Mouse (Mus musculus) MEL (cell line): ENCODE measurements at regions not wholly inside any gene's neighbourhood (a gene's known extent, or its start where the extent isn't known, plus 50 kb on each side); places are given as distances from the start of the nearest gene placed in this dataset.

Experiments used
- DNase-seq: peaks from one replicate; pipeline ENCODE4 v3.0.0; 2011; ENCODE audit warnings: low read depth, low spot score
- H3K27ac ChIP-seq: 2 replicates; pipeline ENCODE4 v1.5.1; 2012; ENCODE audit warnings: low read depth, mild to moderate bottlenecking, control low read depth, low read length, moderate library complexity; ENCODE audit not compliant: control insufficient read depth
- H3K27me3 ChIP-seq, 2 experiments: fragments of 150-350 bp in 1 of 2; sonication (generic) in 1 of 2; 2 replicates each; pipeline ENCODE4 v1.6.1; 2012; ENCODE audit warnings: low read length in 2 of 2, mild to moderate bottlenecking in 2 of 2, improper control_type of control experiment in 1 of 2, moderate library complexity in 1 of 2; ENCODE audit not compliant: insufficient read depth in 2 of 2, control insufficient read depth in 1 of 2
- H3K36me3 ChIP-seq, 2 experiments: 2 replicates each; pipeline ENCODE4 v1.6.1; 2012 to 2014; ENCODE audit warnings: low read length in 2 of 2, improper control_type of control experiment in 1 of 2, inconsistent platforms in 1 of 2, mild to moderate bottlenecking in 1 of 2; ENCODE audit not compliant: insufficient read depth in 2 of 2, control insufficient read depth in 1 of 2
- H3K4me1 ChIP-seq, 2 experiments: fragments of 150-350 bp in 1 of 2; sonication (generic) in 1 of 2; 2 replicates each; pipeline ENCODE4 v1.6.1; 2012; ENCODE audit warnings: low read length in 2 of 2, improper control_type of control experiment in 1 of 2, mild to moderate bottlenecking in 1 of 2; ENCODE audit not compliant: insufficient read depth in 2 of 2, control insufficient read depth in 1 of 2
- H3K4me3 ChIP-seq, 2 experiments: fragments of 150-350 bp in 1 of 2; sonication (generic) in 1 of 2; 2 replicates each; pipeline ENCODE4 v1.5.1; 2012; ENCODE audit warnings: low read depth in 2 of 2, low read length in 2 of 2, mild to moderate bottlenecking in 2 of 2, moderate library complexity in 2 of 2, control low read depth in 1 of 2, improper control_type of control experiment in 1 of 2; ENCODE audit not compliant: control insufficient read depth in 1 of 2, insufficient read depth in 1 of 2
- H3K79me2 ChIP-seq: 2 replicates; pipeline ENCODE4 v1.6.1; 2012; ENCODE audit warnings: mild to moderate bottlenecking, low read length, moderate library complexity; ENCODE audit not compliant: control insufficient read depth, poor library complexity, insufficient read depth
- H3K9ac ChIP-seq: 2 replicates; pipeline ENCODE4 v1.6.1; 2012; ENCODE audit warnings: low read depth, mild to moderate bottlenecking, control low read depth, low read length, moderate library complexity; ENCODE audit not compliant: control insufficient read depth, poor library complexity, severe bottlenecking
- H3K9me3 ChIP-seq: fragments of 150-350 bp; sonication (generic); replicated peaks from 2 replicates; pipeline ENCODE4 v1.6.1; 2012; ENCODE audit warnings: mild to moderate bottlenecking, low read length, improper control_type of control experiment, moderate library complexity; ENCODE audit not compliant: insufficient read depth
- CTCF ChIP-seq, 3 experiments: IDR thresholded peaks in 2 of 3; conservative IDR thresholded peaks in 1 of 3; 2 replicates each; pipeline ENCODE4 v1.5.1; 2011 to 2012; ENCODE audit warnings: low read length in 3 of 3, low read depth in 2 of 3, mild to moderate bottlenecking in 2 of 3, improper control_type of control experiment in 1 of 3, inconsistent platforms in 1 of 3, mixed read lengths in 1 of 3, moderate library complexity in 1 of 3; ENCODE audit not compliant: control insufficient read depth in 1 of 3, insufficient read depth in 1 of 3, poor library complexity in 1 of 3, severe bottlenecking in 1 of 3
- E2F4 ChIP-seq: IDR thresholded peaks from 2 replicates; pipeline ENCODE4 v1.6.1; 2011; ENCODE audit warnings: low read depth, low read length, improper control_type of control experiment, borderline replicate concordance
- ELF1 ChIP-seq: IDR thresholded peaks from 2 replicates; pipeline ENCODE4 v1.6.1; 2014; ENCODE audit warnings: low read depth, mild to moderate bottlenecking, inconsistent platforms, low read length, improper control_type of control experiment, moderate library complexity
- EP300 ChIP-seq, 2 experiments: IDR thresholded peaks; 2 replicates each; pipeline ENCODE4 v1.6.1; 2011; ENCODE audit warnings: improper control_type of control experiment in 2 of 2, low read length in 2 of 2, low read depth in 1 of 2, mild to moderate bottlenecking in 1 of 2
- GATA1 ChIP-seq: IDR thresholded peaks from 2 replicates; pipeline ENCODE4 v1.6.1; 2011; ENCODE audit warnings: low read depth, low read length, improper control_type of control experiment
- JUND ChIP-seq: IDR thresholded peaks from 2 replicates; pipeline ENCODE4 v1.6.1; 2011; ENCODE audit warnings: low read depth, mild to moderate bottlenecking, improper control_type of control experiment, low read length
- MAFK ChIP-seq: IDR thresholded peaks from 2 replicates; pipeline ENCODE4 v1.6.1; 2011; ENCODE audit warnings: low read depth, mild to moderate bottlenecking, low read length, improper control_type of control experiment, borderline replicate concordance
- MEF2A ChIP-seq: IDR thresholded peaks from 2 replicates; pipeline ENCODE4 v1.6.1; 2014; ENCODE audit warnings: low read depth, mild to moderate bottlenecking, inconsistent platforms, low read length, improper control_type of control experiment; ENCODE audit not compliant: poor library complexity, insufficient replicate concordance, severe bottlenecking; ENCODE audit errors: extremely low read depth
- MXI1 ChIP-seq: IDR thresholded peaks from 2 replicates; pipeline ENCODE4 v1.6.1; 2011; ENCODE audit warnings: mild to moderate bottlenecking, low read depth, low read length, improper control_type of control experiment
- MYB ChIP-seq: IDR thresholded peaks from 2 replicates; pipeline ENCODE4 v1.6.1; 2011; ENCODE audit warnings: mild to moderate bottlenecking, low read depth, low read length, improper control_type of control experiment
- MYC ChIP-seq: IDR thresholded peaks from 2 replicates; pipeline ENCODE4 v1.6.1; 2011; ENCODE audit warnings: low read depth, mild to moderate bottlenecking, low read length, improper control_type of control experiment, moderate library complexity
- POLR2A ChIP-seq, 2 experiments: IDR thresholded peaks; 2 replicates each; pipeline ENCODE4 v1.6.1; 2011 to 2012; ENCODE audit warnings: low read length in 2 of 2, mild to moderate bottlenecking in 2 of 2, control low read depth in 1 of 2, improper control_type of control experiment in 1 of 2, low read depth in 1 of 2, moderate library complexity in 1 of 2; ENCODE audit not compliant: control insufficient read depth in 1 of 2, insufficient read depth in 1 of 2, poor library complexity in 1 of 2
- POLR2AphosphoS2 ChIP-seq: IDR thresholded peaks from 2 replicates; pipeline ENCODE4 v1.6.1; 2011; ENCODE audit warnings: low read length, improper control_type of control experiment
- POLR2AphosphoS5 ChIP-seq: IDR thresholded peaks from 2 replicates; pipeline ENCODE4 v1.6.1; 2012; ENCODE audit warnings: low read depth, borderline replicate concordance, mild to moderate bottlenecking, inconsistent platforms, low read length, moderate library complexity, mixed read lengths
- RAD21 ChIP-seq: IDR thresholded peaks from 2 replicates; pipeline ENCODE4 v1.6.1; 2011; ENCODE audit warnings: mild to moderate bottlenecking, low read depth, low read length, improper control_type of control experiment
- RCOR1 ChIP-seq: IDR thresholded peaks from 2 replicates; pipeline ENCODE4 v1.6.1; 2012; ENCODE audit warnings: low read depth, mild to moderate bottlenecking, inconsistent platforms, low read length, improper control_type of control experiment
- SIN3A ChIP-seq: IDR thresholded peaks from 2 replicates; pipeline ENCODE4 v1.6.1; 2012; ENCODE audit warnings: low read length, improper control_type of control experiment, inconsistent platforms
- SMC3 ChIP-seq: IDR thresholded peaks from 2 replicates; pipeline ENCODE4 v1.6.1; 2011; ENCODE audit warnings: low read depth, low read length, improper control_type of control experiment
- TAL1 ChIP-seq: IDR thresholded peaks from 2 replicates; pipeline ENCODE4 v1.6.1; 2012; ENCODE audit warnings: mild to moderate bottlenecking, inconsistent platforms, low read length, moderate library complexity, mixed read lengths
- UBTF ChIP-seq: IDR thresholded peaks from 2 replicates; pipeline ENCODE4 v1.6.1; 2012; ENCODE audit warnings: low read depth, mild to moderate bottlenecking, inconsistent platforms, low read length, improper control_type of control experiment, moderate library complexity, borderline replicate concordance; ENCODE audit not compliant: insufficient read depth
- USF1 ChIP-seq: IDR thresholded peaks from 2 replicates; pipeline ENCODE4 v1.6.1; 2014; ENCODE audit warnings: low read depth, mild to moderate bottlenecking, inconsistent platforms, low read length, improper control_type of control experiment, moderate library complexity
- USF2 ChIP-seq, 2 experiments: IDR thresholded peaks; 2 replicates each; pipeline ENCODE4 v1.6.1; 2011 to 2012; ENCODE audit warnings: improper control_type of control experiment in 2 of 2, low read length in 2 of 2, borderline replicate concordance in 1 of 2, inconsistent platforms in 1 of 2, low read depth in 1 of 2, mild to moderate bottlenecking in 1 of 2; ENCODE audit not compliant: insufficient read depth in 1 of 2
- ZC3H11A ChIP-seq: IDR thresholded peaks from 2 replicates; pipeline ENCODE4 v1.6.1; 2012; ENCODE audit warnings: low read depth, mild to moderate bottlenecking, inconsistent platforms, low read length, improper control_type of control experiment
- ZKSCAN1 ChIP-seq: IDR thresholded peaks from 2 replicates; pipeline ENCODE4 v1.6.1; 2012; ENCODE audit warnings: low read depth, mild to moderate bottlenecking, inconsistent platforms, low read length, improper control_type of control experiment, moderate library complexity

- no peak overlapping the region for H3K4me3 ChIP-seq
- TF ChIP-seq SIN3A (no peak), E2F4 (no peak), MXI1 (no peak), MEF2A (no peak), SMC3 (no peak), RCOR1 (no peak), TAL1 (no peak), UBTF (no peak), POLR2AphosphoS2 (no peak), MYC (no peak), USF1 (no peak)
- H3K9ac ChIP-seq, result no peak overlapping the region
- H3K27me3 ChIP-seq, result no peaks in the 10 kb centered on the region
- DNase-seq, result no peak
- no peaks in the 10 kb centered on the region for H3K9me3 ChIP-seq
- no peaks in the 10 kb centered on the region for H3K4me1 ChIP-seq
- no peaks in the 10 kb centered on the region for H3K36me3 ChIP-seq
- H3K79me2 ChIP-seq, result no peaks in the 10 kb centered on the region
- no peak overlapping the region for H3K27ac ChIP-seq
Observed at GRCm38 (mm10) chr3:52467876-52468275, 199.7 kb downstream of the Foxo1 start.

GRCm38 (mm10) chr3:52466984-52467565 is 198.9 kb downstream of the Foxo1 start:
- Histone ChIP-seq H3K27ac (no peak overlapping the region), H3K79me2 (no peaks in the 10 kb centered on the region), H3K4me3 (no peak overlapping the region), H3K4me1 (no peaks in the 10 kb centered on the region), H3K9ac (no peak overlapping the region), H3K27me3 (no peaks in the 10 kb centered on the region), H3K36me3 (no peaks in the 10 kb centered on the region), H3K9me3 (no peaks in the 10 kb centered on the region)
- DNase-seq, result no peak
- no peak for TF ChIP-seq POLR2AphosphoS2
- no peak for TF ChIP-seq USF1
- TF ChIP-seq USF2 (IDR thresholded peaks at IDR 0.05; ENCODE audit: borderline replicate concordance in 1 of 2, insufficient read depth in 1 of 2, low read depth in 1 of 2, low read length in 2 of 2), result no peak
- TF ChIP-seq TAL1, result no peak
- TF ChIP-seq CTCF (IDR thresholded peaks at IDR 0.05 in 2 of 3, conservative IDR thresholded peaks at IDR 0.05 in 1 of 3; ENCODE audit: control insufficient read depth in 1 of 3, insufficient read depth in 1 of 3, low read depth in 2 of 3, low read length in 3 of 3, poor library complexity in 1 of 3, severe bottlenecking in 1 of 3), result no peak
- TF ChIP-seq POLR2AphosphoS5, result no peak
- TF ChIP-seq GATA1, result no peak
- no peak for TF ChIP-seq RCOR1
- TF ChIP-seq JUND, result no peak
- TF ChIP-seq MYB, result no peak
- TF ChIP-seq E2F4, result no peak
- no peak for TF ChIP-seq ZC3H11A
- TF ChIP-seq MAFK, result no peak
- TF ChIP-seq POLR2A (IDR thresholded peaks at IDR 0.05; ENCODE audit: control insufficient read depth in 1 of 2, insufficient read depth in 1 of 2, low read depth in 1 of 2, low read length in 2 of 2, poor library complexity in 1 of 2), result no peak
- no peak for TF ChIP-seq SIN3A
- TF ChIP-seq RAD21, result no peak
- TF ChIP-seq UBTF, result no peak
- TF ChIP-seq EP300 (IDR thresholded peaks at IDR 0.05; ENCODE audit: low read depth in 1 of 2, low read length in 2 of 2), result no peak
- no peak for TF ChIP-seq ELF1
- no peak for TF ChIP-seq ZKSCAN1
